Mouse (Mus musculus) hindbrain, embryonic 10.5 days (tissue): ENCODE results near the gene Olfr297. TPM values are rescaled to one million over a fixed set of nuclear protein-coding genes. Genes with fewer than 3 reads are reported as not detected.

Source experiments
- DNase-seq: peaks from one replicate; pipeline ENCODE4 v3.0.0-alpha.2; 2017; ENCODE audit warnings: low spot score
- H3K27ac ChIP-seq: fragments of 300-500 bp; sonication (generic); 2 replicates; pipeline ENCODE4 v1.5.1; 2016; ENCODE audit warnings: mild to moderate bottlenecking, moderate library complexity
- H3K27me3 ChIP-seq: fragments of 300-500 bp; sonication (generic); 2 replicates; pipeline ENCODE4 v1.6.1; 2016; ENCODE audit warnings: mild to moderate bottlenecking; ENCODE audit not compliant: poor library complexity, insufficient read depth, severe bottlenecking
- H3K36me3 ChIP-seq: fragments of 300-500 bp; sonication (generic); 2 replicates; pipeline ENCODE4 v1.6.1; 2016; ENCODE audit warnings: mild to moderate bottlenecking, moderate library complexity
- H3K4me1 ChIP-seq: fragments of 300-500 bp; sonication (generic); replicated peaks from 2 replicates; pipeline ENCODE4 v1.6.1; 2016; ENCODE audit warnings: mild to moderate bottlenecking
- H3K4me3 ChIP-seq: fragments of 300-500 bp; sonication (generic); 2 replicates; pipeline ENCODE4 v1.5.1; 2016; ENCODE audit warnings: mild to moderate bottlenecking, moderate library complexity
- H3K9me3 ChIP-seq: fragments of 300-500 bp; sonication (generic); 2 replicates; pipeline ENCODE4 v1.6.1; 2016; ENCODE audit warnings: mild to moderate bottlenecking, moderate library complexity
- WGBS: fragments of 180-500 bp; shearing (Covaris S2); methylation state at CpG from one replicate; pipeline ENCODE4 v1.1.7; 2016; 5-methylcytosine and 5-hydroxymethylcytosine counted together
- polyA plus RNA-seq: library from polyadenylated mRNA; unstranded; fragments of >200 nt; fragmentation: Nextera tagmentation; extraction: Ambion mirVana; gene quantifications from 2 replicates; pipeline ENCODE4 v1.2.1, GENCODE M21; 2016

Gene Olfr297
- polyA plus RNA-seq, result not detected in 2 replicates

- Histone ChIP-seq H3K4me1 (no peaks in the 10 kb centered on the region), H3K36me3 (no peaks in the 10 kb centered on the region), H3K9me3 (no peaks in the 10 kb centered on the region), H3K4me3 (no peak within 1 kb of the TSS), H3K27me3 (no peaks in the 10 kb centered on the region), H3K27ac (no peak within 1 kb of the TSS)
- no peak for DNase-seq
Measured at GRCm38 (mm10) chr7:86519668-86520067, at the start of gene Olfr297. Olfr297 (plus strand) TSS chr7:86519968.

GRCm38 (mm10) chr7:86492384-86492783 is 27.4 kb upstream of the Olfr297 start, which contains the start of gene Olfr298:
Olfr298 (minus strand) TSS chr7:86492484.
- no peak within 1 kb of the TSS for H3K27ac ChIP-seq
- no peaks in the 10 kb centered on the region for H3K27me3 ChIP-seq
- H3K9me3 ChIP-seq, result no peaks in the 10 kb centered on the region
- 84% methylated on average over 1 of the region's 1 CpGs for WGBS
- DNase-seq, result no peak
- H3K36me3 ChIP-seq, result no peaks in the 10 kb centered on the region
- no peak within 1 kb of the TSS for H3K4me3 ChIP-seq
- no peaks in the 10 kb centered on the region for H3K4me1 ChIP-seq

Other genes with a start within 250 kb of the Olfr297 start
- gene Olfr310, start 242.8 kb upstream of the Olfr297 start, polyA plus RNA-seq, result not detected in 2 replicates
- not detected in 2 replicates for gene Olfr309, start 206.3 kb upstream of the Olfr297 start, polyA plus RNA-seq
- not detected in 2 replicates for gene Olfr308, start 194.3 kb upstream of the Olfr297 start, polyA plus RNA-seq
- not detected in 2 replicates for gene Olfr307, start 182.4 kb upstream of the Olfr297 start, polyA plus RNA-seq
- not detected in 2 replicates for gene Olfr305, start 153.0 kb upstream of the Olfr297 start, polyA plus RNA-seq
- not detected in 2 replicates for gene Olfr304, start 133.3 kb upstream of the Olfr297 start, polyA plus RNA-seq
- gene Olfr303, start 122.2 kb upstream of the Olfr297 start, polyA plus RNA-seq, result not detected in 2 replicates
- not detected in 2 replicates for gene Olfr301, start 116.1 kb upstream of the Olfr297 start, polyA plus RNA-seq
- not detected in 2 replicates for gene Olfr299, start 60.0 kb upstream of the Olfr297 start, polyA plus RNA-seq
- gene Olfr298, start 27.5 kb upstream of the Olfr297 start, polyA plus RNA-seq, result not detected in 2 replicates
- not detected in 2 replicates for gene Olfr295, start 63.9 kb downstream of the Olfr297 start, polyA plus RNA-seq
- not detected in 2 replicates for gene Olfr294, start 96.7 kb downstream of the Olfr297 start, polyA plus RNA-seq
- gene Olfr293, start 129.1 kb downstream of the Olfr297 start, polyA plus RNA-seq, result not detected in 2 replicates
- not detected in 2 replicates for gene Olfr292, start 168.4 kb downstream of the Olfr297 start, polyA plus RNA-seq